Mouse (Mus musculus) common myeloid progenitor, adult 5-6 weeks (primary cell): ENCODE measurements around the gene Rbm20. TPM values are rescaled to one million over a fixed set of nuclear protein-coding genes. Genes with fewer than 3 reads are reported as not detected.

ENCODE experiments used
- ATAC-seq: replicated peaks from 2 replicates; pipeline ENCODE4 v1.8.0; 2016; ENCODE audit warnings: low read depth, mild to moderate bottlenecking, moderate TSS enrichment, inconsistent platforms; ENCODE audit not compliant: poor library complexity, severe bottlenecking
- total RNA-seq: library from RNA; stranded (forward); fragments of 200-1000, 187-1606 nt; gene quantifications from 2 replicates; pipeline ENCODE4 v1.2.3, GENCODE M21; 2017

The Rbm20 gene
- total RNA-seq, 1 experiment from 2014 or later: 0.69 TPM

DNA sequence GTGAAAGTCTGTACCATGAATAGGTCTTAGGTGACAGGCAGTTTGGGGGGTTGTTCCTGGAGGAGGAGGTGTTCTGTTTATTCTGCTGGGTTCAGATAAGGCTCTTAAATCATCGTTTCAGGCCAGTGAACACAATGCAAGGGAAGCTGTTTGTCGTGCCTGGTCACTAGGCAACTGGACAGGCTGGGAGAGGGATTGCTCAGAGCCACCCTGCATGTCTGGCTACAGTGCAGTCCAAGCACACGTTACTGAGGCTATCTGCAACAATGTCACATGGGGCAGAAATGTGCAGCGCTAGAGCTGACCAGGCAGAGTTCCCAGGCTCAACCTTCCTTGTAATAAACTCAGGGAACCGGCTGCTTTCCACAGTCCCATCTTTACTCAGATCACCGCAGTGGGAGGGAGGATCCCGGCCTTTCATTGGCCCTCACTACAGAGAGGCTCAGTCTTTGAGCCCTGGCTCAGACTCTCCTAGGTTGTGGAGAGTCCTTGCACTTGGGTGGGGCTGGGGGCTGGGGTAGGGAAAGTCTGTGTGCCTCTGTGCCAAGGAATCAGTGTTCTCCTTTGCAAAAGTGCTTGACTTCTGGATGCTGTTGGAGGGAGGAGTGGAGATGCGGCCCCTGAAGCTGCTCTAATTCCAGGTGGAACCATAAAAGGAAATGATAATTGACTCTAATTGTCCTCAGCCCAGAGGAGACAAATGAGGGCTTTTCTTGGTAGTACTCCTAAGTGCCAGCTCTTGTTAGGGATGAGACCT, 153.5 kb downstream of the Rbm20 start:
- ATAC-seq: peak; percentile 71

GRCm38 (mm10) chr19:53831164-53831448, 154.0 kb downstream of the Rbm20 start:
- no peak for ATAC-seq

- ATAC-seq: no peak
Observed at GRCm38 (mm10) chr19:53832512-53832911, 155.4 kb downstream of the Rbm20 start.

- ATAC-seq: no peak
Observed at GRCm38 (mm10) chr19:53833745-53834369, 156.8 kb downstream of the Rbm20 start.

GRCm38 (mm10) chr19:53836569-53837454, 159.7 kb downstream of the Rbm20 start:
- ATAC-seq: no peak

GRCm38 (mm10) chr19:53838850-53839249, 161.7 kb downstream of the Rbm20 start:
- peak; percentile 62 for ATAC-seq

DNA sequence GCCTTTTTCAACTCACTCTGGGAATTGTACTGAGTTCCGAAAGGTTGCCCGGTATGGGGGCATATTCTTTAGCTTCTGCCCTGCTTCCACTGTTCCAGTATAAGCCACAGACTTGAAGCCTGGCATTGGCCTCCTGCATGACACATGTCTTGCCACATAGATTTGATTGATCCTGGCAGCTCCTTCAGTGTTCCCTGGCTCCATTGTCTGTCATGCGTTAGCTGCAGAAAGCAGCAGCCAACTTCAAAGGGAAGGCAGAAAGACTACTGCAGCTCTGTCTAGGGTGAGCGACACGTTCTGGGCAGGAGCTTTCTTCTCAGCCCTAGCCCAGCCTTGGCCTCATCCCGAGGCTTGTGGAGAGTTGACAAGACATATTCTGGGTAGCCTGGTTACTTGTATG, 162.7 kb downstream of the Rbm20 start:
- ATAC-seq: no peak

DNA sequence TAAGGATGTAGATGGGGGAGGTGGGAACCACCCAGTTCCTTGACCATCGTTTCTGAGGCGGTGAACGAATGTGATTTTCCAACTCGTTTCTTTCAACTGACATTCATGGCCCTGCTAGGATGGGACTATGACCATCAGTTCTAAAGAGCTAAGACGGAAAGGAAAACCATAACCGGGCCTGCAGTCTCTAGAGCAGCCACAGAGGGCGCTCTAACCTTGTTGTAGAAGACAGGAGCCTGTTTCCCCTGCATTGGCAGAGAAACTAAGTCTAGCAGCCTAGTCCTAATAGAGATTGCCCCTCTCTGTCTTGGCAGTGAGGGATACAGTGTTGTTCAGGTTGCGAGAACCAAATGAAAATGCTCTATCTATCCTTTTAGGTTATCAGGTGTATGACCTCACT, 164.8 kb downstream of the Rbm20 start:
- ATAC-seq: peak; percentile 57

GRCm38 (mm10) chr19:53843972-53844371, 166.9 kb downstream of the Rbm20 start:
- ATAC-seq: no peak

DNA sequence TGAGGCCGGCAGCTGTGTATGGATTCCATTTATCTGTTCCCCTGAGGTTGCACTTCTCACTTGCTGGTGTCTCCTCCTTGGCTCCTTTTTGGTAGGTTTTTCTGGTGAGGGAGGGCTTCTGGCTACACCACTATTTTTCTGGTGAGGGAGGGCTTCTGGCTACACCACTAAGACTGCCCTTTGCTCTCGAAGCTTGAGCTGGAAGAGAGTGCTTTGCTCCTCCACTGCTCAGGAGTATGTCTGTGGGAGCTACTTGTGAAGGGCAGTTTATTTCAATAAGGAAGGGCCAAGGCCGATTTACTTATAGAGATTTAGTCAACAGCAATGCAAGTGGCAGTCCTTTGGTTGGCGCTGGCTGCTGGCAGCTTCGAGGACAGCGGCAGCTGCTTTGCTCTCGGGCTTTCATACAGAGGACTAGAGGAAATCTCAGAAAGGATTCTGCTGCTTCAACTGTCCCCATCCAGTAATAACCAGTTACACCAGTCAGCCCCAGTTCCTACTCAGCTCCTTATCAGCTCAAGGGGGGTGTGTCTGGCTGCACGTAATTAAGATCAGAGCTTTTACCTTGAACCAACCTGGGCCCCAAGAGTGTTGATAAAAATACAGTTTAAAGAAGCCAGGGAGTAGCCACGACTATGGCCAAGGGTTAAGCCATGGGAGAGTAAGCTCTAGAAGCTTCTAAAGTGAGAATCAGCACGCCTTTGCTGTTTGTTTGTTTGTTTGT, 171.3 kb downstream of the Rbm20 start:
- no peak for ATAC-seq

DNA sequence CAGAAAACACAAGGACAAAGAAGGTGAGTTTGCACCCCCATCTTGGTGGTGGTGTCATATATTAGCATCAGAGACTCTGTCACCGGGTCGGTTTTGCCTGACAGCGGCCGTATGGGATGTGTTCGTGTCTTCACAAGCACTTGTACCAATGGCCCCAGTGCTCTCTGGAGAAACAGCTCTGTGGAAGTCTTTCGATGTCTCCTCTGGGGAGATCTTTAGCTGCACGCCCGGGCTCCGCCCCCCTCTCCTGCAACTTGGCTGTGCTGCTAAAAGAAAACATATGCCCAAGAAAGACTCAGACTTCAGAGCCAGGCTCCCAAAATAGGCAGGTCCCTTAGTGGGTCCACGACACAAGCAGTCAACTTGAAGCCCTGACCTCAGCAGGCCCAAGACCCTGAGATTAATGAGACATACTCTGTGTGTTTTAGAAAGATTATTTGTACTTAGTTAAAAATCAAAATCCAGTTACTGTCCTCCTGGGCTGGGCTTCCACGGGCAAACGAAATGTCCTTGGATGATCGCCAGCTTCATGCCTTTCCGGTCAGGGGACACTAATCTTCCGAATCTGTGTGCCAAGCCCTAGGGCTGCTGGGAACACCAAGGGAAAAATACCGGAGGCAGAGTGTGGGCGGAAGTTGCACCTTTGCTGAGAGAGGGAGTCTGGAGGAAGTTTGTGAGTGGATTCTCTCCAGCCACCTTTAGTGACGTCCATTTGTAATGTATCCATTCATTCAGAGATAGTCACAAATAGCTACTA, 173.2 kb downstream of the Rbm20 start:
- no peak for ATAC-seq

GRCm38 (mm10) chr19:53851352-53851751, 174.2 kb downstream of the Rbm20 start:
- ATAC-seq: no peak

DNA sequence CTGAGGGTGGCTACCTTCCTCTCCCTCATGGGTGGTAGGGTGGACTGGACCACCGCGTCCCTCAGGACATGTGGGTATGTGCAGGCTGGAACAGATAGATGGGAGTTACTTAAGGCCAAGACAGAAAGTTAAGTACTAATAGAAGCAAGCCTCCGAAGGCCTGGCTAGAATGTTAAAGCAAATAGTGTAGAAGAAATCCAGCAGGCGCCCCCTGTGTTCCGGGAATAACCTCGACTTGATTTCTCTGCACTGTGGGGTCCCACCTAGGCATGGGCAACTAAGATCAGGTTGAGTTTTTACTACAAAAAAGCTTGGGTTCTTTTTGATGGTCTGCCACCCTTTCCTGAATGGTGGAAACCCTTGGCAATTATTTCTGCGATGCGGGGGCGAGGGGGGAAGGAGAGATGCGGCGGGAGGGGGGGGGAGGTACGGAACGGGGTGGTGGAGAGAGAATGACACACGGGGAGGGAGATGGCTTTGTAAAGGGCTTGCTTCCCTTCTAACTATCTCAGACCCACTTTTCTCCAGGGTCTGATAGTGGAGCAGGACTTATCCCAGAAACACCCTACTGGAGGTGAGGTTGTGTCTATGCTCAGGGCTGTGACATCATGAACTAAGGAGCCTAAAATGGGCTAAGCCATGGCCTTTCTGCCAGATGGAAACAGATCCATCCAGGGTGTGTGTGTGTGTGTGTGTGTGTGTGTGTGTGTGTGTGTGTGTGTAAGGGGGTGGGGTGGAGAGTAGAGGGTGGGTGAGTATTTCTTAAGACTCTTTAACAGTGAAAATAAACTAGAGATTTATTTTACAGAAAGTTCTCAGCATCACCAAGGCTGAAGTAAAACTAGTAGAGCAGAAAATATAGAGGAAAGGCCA, 175.0 kb downstream of the Rbm20 start:
- ATAC-seq: no peak

- no peak for ATAC-seq
Observed at GRCm38 (mm10) chr19:53852699-53853451, 175.8 kb downstream of the Rbm20 start.

DNA sequence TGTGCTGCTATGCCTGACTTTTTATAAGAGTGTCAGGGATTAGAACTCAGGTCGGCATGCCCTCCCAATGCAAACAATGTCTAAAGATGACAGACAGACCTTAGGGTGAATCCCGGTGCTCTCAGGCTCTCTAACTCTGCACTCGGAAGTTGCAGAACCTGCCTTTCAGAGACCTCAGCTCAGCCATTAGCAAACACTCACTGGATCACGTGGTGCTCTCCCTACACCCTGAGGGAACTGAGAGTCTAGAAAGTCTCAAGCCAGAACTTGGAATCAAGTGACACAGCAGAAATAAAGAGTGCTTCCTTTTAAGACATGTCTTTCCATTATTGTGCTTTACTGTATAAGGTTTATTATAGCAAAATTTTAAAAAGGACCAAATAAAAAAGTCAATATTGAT, 177.9 kb downstream of the Rbm20 start:
- no peak; the same call in 1 of the 2 replicates for ATAC-seq

DNA sequence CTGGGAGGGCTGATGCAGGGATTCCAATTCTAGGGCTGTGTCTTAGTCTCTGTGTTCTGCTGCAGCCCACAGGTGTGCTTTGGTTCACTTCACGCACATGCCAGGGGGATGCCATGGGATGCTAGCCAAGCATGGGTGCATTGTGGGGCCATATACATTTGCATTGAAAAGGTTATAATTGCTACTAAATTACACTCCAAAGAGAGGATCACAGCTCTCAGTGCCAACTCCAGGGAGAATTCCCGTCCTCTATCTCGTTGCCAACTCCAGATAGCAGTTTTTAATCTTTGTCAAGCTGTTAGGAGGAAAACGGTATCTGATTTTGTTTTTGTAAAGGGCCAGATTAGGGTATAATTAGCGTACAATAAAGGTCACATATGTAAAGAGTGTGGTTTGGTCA, 178.7 kb downstream of the Rbm20 start:
- no peak for ATAC-seq

DNA sequence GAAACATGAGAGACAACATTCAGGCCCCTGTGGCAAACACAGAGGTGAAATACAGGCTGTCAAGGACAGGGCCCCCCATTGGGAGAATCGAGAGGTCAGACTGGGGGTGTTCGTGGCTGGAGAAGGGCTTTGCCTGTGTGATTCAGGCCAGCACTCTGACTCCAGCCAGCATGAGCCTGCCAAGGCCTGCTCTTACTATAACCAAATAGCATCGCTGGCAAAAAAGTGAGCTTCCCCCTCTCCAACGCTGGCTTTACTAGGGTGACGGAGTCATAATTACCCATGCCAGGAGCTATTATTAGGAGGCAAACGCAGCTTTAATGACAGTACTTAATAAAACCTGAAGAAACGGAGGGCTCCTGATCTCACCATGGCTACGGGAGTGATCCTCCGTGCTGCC, 179.7 kb downstream of the Rbm20 start:
- no peak for ATAC-seq

GRCm38 (mm10) chr19:53857962-53858361, 180.9 kb downstream of the Rbm20 start:
- no peak for ATAC-seq
